Mouse (Mus musculus) common myeloid progenitor, adult 5-6 weeks (primary cell): ENCODE measurements around the gene Gm20509. TPM values are rescaled to one million over a fixed set of nuclear protein-coding genes. Genes with fewer than 3 reads are reported as not detected.

Experiments used
- ATAC-seq: replicated peaks from 2 replicates; pipeline ENCODE4 v1.8.0; 2016; ENCODE audit warnings: low read depth, mild to moderate bottlenecking, moderate TSS enrichment, inconsistent platforms; ENCODE audit not compliant: poor library complexity, severe bottlenecking
- total RNA-seq: library from RNA; stranded (forward); fragments of 200-1000, 187-1606 nt; gene quantifications from 2 replicates; pipeline ENCODE4 v1.2.3, GENCODE M21; 2017

Gene Gm20509
- total RNA-seq, 1 experiment from 2014 or later, result not detected

GRCm38 (mm10) chr9:73165631-73166030 is 63.4 kb downstream of the Gm20509 start:
- ATAC-seq, result no peak

Other genes with a start within 250 kb of the Gm20509 start
- not detected in 2 replicates for gene Pygo1, start 176.8 kb upstream of the Gm20509 start, total RNA-seq
- 0.55 TPM in 1 of 2 replicates, not detected in the other for gene Dyx1c1, start 143.7 kb upstream of the Gm20509 start, total RNA-seq
- gene Gm44503, start 143.6 kb upstream of the Gm20509 start, total RNA-seq, result 0.18 TPM in 1 of 2 replicates, not detected in the other
- 11.1 and 13.3 TPM in 2 replicates for gene Ccpg1os, start 117.1 kb upstream of the Gm20509 start, total RNA-seq
- 31.7 and 43.7 TPM in 2 replicates for gene Ccpg1, start 117.0 kb upstream of the Gm20509 start, total RNA-seq
- gene Pigb, start 62.1 kb upstream of the Gm20509 start, total RNA-seq, result 15.6 and 17.4 TPM in 2 replicates
- gene Rab27a, start 57.6 kb upstream of the Gm20509 start, total RNA-seq, result 55.6 and 67.6 TPM in 2 replicates
- not detected in 2 replicates for gene Khdc3, start 634 bp upstream of the Gm20509 start, total RNA-seq
- gene Rsl24d1, start 11.0 kb downstream of the Gm20509 start, total RNA-seq, result 217 and 257 TPM in 2 replicates